Comparison of ENCODE assay signal across 7 mouse cellular contexts in genomic region chr2:165503259-165504203, GRCm38 (mm10). TPM values are rescaled to one million over a fixed set of nuclear protein-coding genes. Genes with fewer than 3 reads are reported as not detected.
DNase-seq lines count a peak whose midpoint lies in the region; ATAC-seq and TF ChIP-seq lines count a peak whose summit lies in the region.

Slc2a10 (plus strand) TSS chr2:165503787.

- no peaks in the 10 kb centered on the region for H3K36me3 ChIP-seq in intestine, postnatal 0 days (ENCODE audit: control insufficient read depth, insufficient read depth)
- no peaks in the 10 kb centered on the region for H3K36me3 ChIP-seq in lung, postnatal 0 days (ENCODE audit: insufficient read depth, low read length)
- H3K36me3 ChIP-seq in stomach, embryonic 14.5 days (ENCODE audit: control insufficient read depth, insufficient read depth, low read length) = no peaks in the 10 kb centered on the region

- TF ChIP-seq EP300 in lung, postnatal 0 days (IDR thresholded peaks at IDR 0.05) = no peak

- peak within 1 kb of the TSS; percentile 36 for H3K4me3 ChIP-seq in intestine, postnatal 0 days (ENCODE audit: low read depth, low read length)
- peak within 1 kb of the TSS; percentile 44 for H3K4me3 ChIP-seq in lung, postnatal 0 days (ENCODE audit: low read depth, low read length)
- H3K4me3 ChIP-seq in stomach, embryonic 14.5 days (ENCODE audit: low read depth, low read length) = peak within 1 kb of the TSS; percentile 45

- no peaks in the 10 kb centered on the region for H3K4me1 ChIP-seq in intestine, postnatal 0 days (replicated peaks; ENCODE audit: control insufficient read depth, insufficient read depth, low read length)
- H3K4me1 ChIP-seq in lung, postnatal 0 days (ENCODE audit: insufficient read depth, low read depth, low read length) = peaks cover 5% of the 10 kb centered on the region; the same call in 1 of the 2 replicates
- H3K4me1 ChIP-seq in stomach, embryonic 14.5 days (ENCODE audit: control insufficient read depth, insufficient read depth, low read length) = peaks cover 17% of the 10 kb centered on the region; the same call in 1 of the 2 replicates

- 5% methylated on average over 30 of the region's 32 CpGs for WGBS in intestine, postnatal 0 days
- WGBS in lung, postnatal 0 days = 2% methylated on average over 25 of the region's 32 CpGs
- WGBS in stomach, embryonic 14.5 days = 3% methylated on average over 31 of the region's 32 CpGs

- no peak within 1 kb of the TSS for H3K27ac ChIP-seq in intestine, postnatal 0 days (ENCODE audit: low read depth, low read length)
- peak within 1 kb of the TSS; percentile 65 for H3K27ac ChIP-seq in lung, postnatal 0 days (ENCODE audit: low read length)
- H3K27ac ChIP-seq in stomach, embryonic 14.5 days (ENCODE audit: low read length) = peak within 1 kb of the TSS; percentile 63; the same call in 1 of the 2 replicates

- TF ChIP-seq CTCF in intestine, postnatal 0 days (IDR thresholded peaks at IDR 0.05; ENCODE audit: low read depth) = no peak
- TF ChIP-seq CTCF in lung, postnatal 0 days (IDR thresholded peaks at IDR 0.05) = 0 out of 2 replicates have a peak, but pooled peaks have one; percentile 2

- peak within 1 kb of the TSS; percentile 50; the same call in 1 of the 2 replicates for H3K9ac ChIP-seq in intestine, postnatal 0 days (ENCODE audit: low read depth, low read length)
- H3K9ac ChIP-seq in lung, postnatal 0 days (replicated peaks; ENCODE audit: low read depth) = 0 out of 2 replicates have a peak within 1 kb of the TSS, but pooled peaks have one; percentile 13
- H3K9ac ChIP-seq in stomach, embryonic 14.5 days (replicated peaks; ENCODE audit: low read depth, low read length) = peak within 1 kb of the TSS; percentile 60; the same call in 1 of the 2 replicates

- ATAC-seq in intestine, postnatal 0 days = peak; percentile 61
- peak; percentile 90 for ATAC-seq in lung, postnatal 0 days
- ATAC-seq in stomach, embryonic 14.5 days (ENCODE audit: insufficient number of reproducible peaks, insufficient read depth, low FRiP score, low read depth) = peak; percentile 78

- peak; percentile 85 for DNase-seq in NIH3T3 (ENCODE audit: low read depth)
- DNase-seq in embryo, embryonic 10.5 days (ENCODE audit: low spot score) = peak; percentile 42
- peak; percentile 68 to 75 for DNase-seq in heart, adult 18-20 months
- DNase-seq in lung, postnatal 0 days (ENCODE audit: low spot score) = peak; percentile 78
- no peak for DNase-seq in spleen, postnatal 14 days (ENCODE audit: low spot score in 2 of 2)

- H3K27me3 ChIP-seq in intestine, postnatal 0 days (replicated peaks; ENCODE audit: control insufficient read depth, insufficient read depth, low read length) = no peaks in the 10 kb centered on the region
- no peaks in the 10 kb centered on the region for H3K27me3 ChIP-seq in lung, postnatal 0 days (replicated peaks; ENCODE audit: insufficient read depth, low read length)
- H3K27me3 ChIP-seq in stomach, embryonic 14.5 days (ENCODE audit: control insufficient read depth, insufficient read depth, low read length) = no peaks in the 10 kb centered on the region

- H3K9me3 ChIP-seq in intestine, postnatal 0 days (ENCODE audit: control insufficient read depth) = no peaks in the 10 kb centered on the region
- no peaks in the 10 kb centered on the region for H3K9me3 ChIP-seq in lung, postnatal 0 days (ENCODE audit: low read length)
- H3K9me3 ChIP-seq in stomach, embryonic 14.5 days (ENCODE audit: control insufficient read depth, low read depth, low read length) = no peaks in the 10 kb centered on the region

- peak within 1 kb of the TSS; percentile 59 for H3K4me2 ChIP-seq in intestine, postnatal 0 days (replicated peaks; ENCODE audit: low read depth)
- peak within 1 kb of the TSS; percentile 80 for H3K4me2 ChIP-seq in lung, postnatal 0 days (replicated peaks; ENCODE audit: low read depth, low read length)
- H3K4me2 ChIP-seq in stomach, embryonic 14.5 days (replicated peaks; ENCODE audit: low read depth, low read length) = peak within 1 kb of the TSS; percentile 78

RNA-seq across cellular contexts. Expression of gene Slc2a10, which starts in this region (rescaled TPM):
- 1 to 10 TPM; 5.7 to 7.0 TPM for total RNA-seq in heart, adult 18-20 months (2021)
- 1.6 and 2.1 TPM in 2 replicates for polyA plus RNA-seq in intestine, postnatal 0 days (2015; fragmentation: Nextera tagmentation; extraction: Ambion mirVana)
- 6.7 and 6.9 TPM in 2 replicates for polyA plus RNA-seq in lung, postnatal 0 days (2015; fragmentation: Nextera tagmentation; extraction: Ambion mirVana)
- polyA plus RNA-seq in stomach, embryonic 14.5 days (2014; fragmentation: Nextera tagmentation; extraction: Ambion mirVana) = 7.3 and 8.5 TPM in 2 replicates

Comparison
In these comparisons a context has a peak if more than half of its experiments do, and no peak if none do; other contexts are left out.
1. DNase-seq: peak in NIH3T3 (single experiment), embryo, embryonic 10.5 days (single experiment), heart, adult 18-20 months (2 of 2) and lung, postnatal 0 days (single experiment); none in spleen, postnatal 14 days (0 of 2).
2. Peak in every context shown above with its lines, with median percentiles within 50 percentile points of each other: ATAC-seq, H3K4me2 ChIP-seq, H3K4me3 ChIP-seq and H3K9ac ChIP-seq.